ENCODE assay signal across 8 mouse cellular contexts in the genomic region with DNA sequence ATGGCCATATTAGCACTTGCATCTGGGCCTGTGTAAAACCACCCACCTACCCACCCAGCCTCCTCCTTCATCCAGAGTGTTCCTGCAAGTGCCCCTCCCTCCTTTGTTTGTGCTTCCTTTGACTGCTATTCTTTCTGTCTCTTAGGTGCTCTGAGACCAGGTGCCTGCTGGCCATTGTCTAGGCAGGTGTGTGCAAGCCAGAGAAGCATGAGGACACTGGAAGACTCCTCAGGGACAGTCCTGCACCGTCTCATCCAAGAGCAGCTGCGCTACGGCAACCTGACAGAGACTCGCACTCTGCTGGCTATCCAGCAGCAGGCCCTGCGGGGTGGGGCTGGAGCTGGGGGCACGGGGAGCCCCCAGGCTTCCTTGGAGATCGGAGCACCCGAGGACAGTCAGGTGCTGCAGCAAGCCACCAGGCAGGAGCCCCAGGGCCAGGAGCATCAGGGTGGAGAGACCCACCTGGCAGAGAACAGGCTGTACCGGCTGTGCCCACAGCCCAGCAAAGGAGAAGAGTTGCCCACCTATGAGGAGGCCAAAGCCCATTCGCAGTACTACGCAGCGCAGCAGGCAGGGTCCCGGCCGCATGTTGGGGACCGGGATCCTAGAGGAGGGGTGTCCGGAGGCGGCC. TPM values are rescaled to one million over a fixed set of nuclear protein-coding genes. Genes with fewer than 3 reads are reported as not detected.
A peak's percentile ranks its signal among the peaks of the same experiment; 100 is the strongest.
DNase-seq lines count a peak whose midpoint lies in the region; ATAC-seq and TF ChIP-seq lines count a peak whose summit lies in the region.

No protein-coding gene starts in this region.

- H3K9ac ChIP-seq in embryonic facial prominence, embryonic 12.5 days = peak overlapping the region; percentile 95
- H3K9ac ChIP-seq in intestine, embryonic 14.5 days (ENCODE audit: low read length) = peak overlapping the region; percentile 99
- peak overlapping the region; percentile 99 for H3K9ac ChIP-seq in midbrain, embryonic 11.5 days (ENCODE audit: low read length)

- H3K4me2 ChIP-seq in embryonic facial prominence, embryonic 12.5 days (replicated peaks) = peak overlapping the region; percentile 88
- H3K4me2 ChIP-seq in intestine, embryonic 14.5 days (ENCODE audit: low read length) = peak overlapping the region; percentile 89
- peak overlapping the region; percentile 83 for H3K4me2 ChIP-seq in midbrain, embryonic 11.5 days

- peak; percentile 36 for DNase-seq in gastrocnemius, adult 2 months
- DNase-seq in gastrocnemius, adult 18-20 months (ENCODE audit: low spot score) = no peak
- DNase-seq in intestine, embryonic 14.5 days (ENCODE audit: low spot score) = peak; percentile 67
- no peak for DNase-seq in midbrain, embryonic 11.5 days (ENCODE audit: low spot score, missing footprints)
- DNase-seq in layer of hippocampus, adult 11-12 months (ENCODE audit: low spot score) = no peak
- no peak for DNase-seq in left cerebral cortex, postnatal 10 days (ENCODE audit: extremely low spot score in 1 of 2, low spot score in 2 of 2)
- no peak for DNase-seq in left cerebral cortex, adult 9 months (ENCODE audit: low spot score in 2 of 2)

- intact Hi-C loops in gastrocnemius, adult 2 months (cut with DNase I) = no loop called here
- intact Hi-C loops in left cerebral cortex, postnatal 10 days (cut with DNase I) = loop anchor here (5.0 to 10.0 kb wide), 3 partner anchors 62 to 145 kb away; no protein-coding TSS in a partner anchor

- no peak for ATAC-seq in embryonic facial prominence, embryonic 12.5 days (ENCODE audit: insufficient number of reproducible peaks, insufficient read depth, low FRiP score, low TSS enrichment)
- ATAC-seq in intestine, embryonic 14.5 days (replicated peaks; ENCODE audit: low FRiP score, low TSS enrichment, low read depth) = no peak
- no peak for ATAC-seq in midbrain, embryonic 11.5 days (ENCODE audit: low FRiP score)

- WGBS in embryonic facial prominence, embryonic 12.5 days = 62% methylated on average over 17 of the region's 17 CpGs
- 47% methylated on average over 17 of the region's 17 CpGs for WGBS in intestine, embryonic 14.5 days
- whole genome bisulfite sequencing in midbrain, embryonic 11.5 days = 71% methylated on average over 17 of the region's 17 CpGs

- peaks cover 48% of the 10 kb centered on the region for H3K36me3 ChIP-seq in embryonic facial prominence, embryonic 12.5 days
- H3K36me3 ChIP-seq in intestine, embryonic 14.5 days (ENCODE audit: control insufficient read depth, insufficient read depth, low read length) = peaks cover 50% of the 10 kb centered on the region
- peaks cover 36% of the 10 kb centered on the region for H3K36me3 ChIP-seq in midbrain, embryonic 11.5 days (ENCODE audit: control insufficient read depth, insufficient read depth, low read length)

- H3K27ac ChIP-seq in gastrocnemius, adult 2 months = peak overlapping the region; percentile 99
- peak overlapping the region; percentile 77 for H3K27ac ChIP-seq in embryonic facial prominence, embryonic 12.5 days
- no peak overlapping the region for H3K27ac ChIP-seq in intestine, embryonic 14.5 days (ENCODE audit: low read depth)
- H3K27ac ChIP-seq in midbrain, embryonic 11.5 days (ENCODE audit: low read depth, low read length) = no peak overlapping the region; the same call in 1 of the 2 replicates

- H3K4me3 ChIP-seq in gastrocnemius, adult 2 months = peak overlapping the region; percentile 99
- peak overlapping the region; percentile 87 for H3K4me3 ChIP-seq in embryonic facial prominence, embryonic 12.5 days
- H3K4me3 ChIP-seq in intestine, embryonic 14.5 days (ENCODE audit: low read depth, low read length) = peak overlapping the region; percentile 94
- peak overlapping the region; percentile 85 for H3K4me3 ChIP-seq in midbrain, embryonic 11.5 days (ENCODE audit: low read depth, low read length)

- peaks cover 79% of the 10 kb centered on the region for H3K4me1 ChIP-seq in embryonic facial prominence, embryonic 12.5 days
- H3K4me1 ChIP-seq in intestine, embryonic 14.5 days (replicated peaks; ENCODE audit: control insufficient read depth, insufficient read depth, low read length) = peaks cover 76% of the 10 kb centered on the region
- H3K4me1 ChIP-seq in midbrain, embryonic 11.5 days (ENCODE audit: control insufficient read depth, insufficient read depth, low read length) = peaks cover 67% of the 10 kb centered on the region

- no peaks in the 10 kb centered on the region for H3K9me3 ChIP-seq in embryonic facial prominence, embryonic 12.5 days
- no peaks in the 10 kb centered on the region for H3K9me3 ChIP-seq in intestine, embryonic 14.5 days (ENCODE audit: control insufficient read depth, low read length)
- no peaks in the 10 kb centered on the region for H3K9me3 ChIP-seq in midbrain, embryonic 11.5 days (ENCODE audit: control insufficient read depth, low read length)

- no peak for TF ChIP-seq CTCF in gastrocnemius, adult 2 months (IDR thresholded peaks at IDR 0.05)

- no peaks in the 10 kb centered on the region for H3K27me3 ChIP-seq in embryonic facial prominence, embryonic 12.5 days
- H3K27me3 ChIP-seq in intestine, embryonic 14.5 days (replicated peaks; ENCODE audit: control insufficient read depth, insufficient read depth, low read length) = no peaks in the 10 kb centered on the region
- H3K27me3 ChIP-seq in midbrain, embryonic 11.5 days (ENCODE audit: control insufficient read depth, insufficient read depth, low read length) = peaks cover 3% of the 10 kb centered on the region; the same call in 1 of the 2 replicates

RNA-seq across cellular contexts. Expression of gene Amotl2, which starts 3.6 kb away (rescaled TPM):
- 10 to 100 TPM; 13.7 to 28.5 TPM for total RNA-seq in gastrocnemius, adult 2 months (2021)
- total RNA-seq in gastrocnemius, adult 18-20 months (2021) = 10 to 100 TPM; 16.8 to 18.2 TPM
- polyA plus RNA-seq in embryonic facial prominence, embryonic 12.5 days (2016; fragmentation: Nextera tagmentation; extraction: Ambion mirVana) = 79.5 and 80.6 TPM in 2 replicates
- 29.3 and 33.6 TPM in 2 replicates for polyA plus RNA-seq in intestine, embryonic 14.5 days (2014; fragmentation: Nextera tagmentation; extraction: Ambion mirVana)
- polyA plus RNA-seq in midbrain, embryonic 11.5 days (2014; fragmentation: Nextera tagmentation; extraction: Ambion mirVana) = 47.0 and 58.0 TPM in 2 replicates
- 10 to 100 TPM; 15.2 to 16.5 TPM for total RNA-seq in left cerebral cortex, postnatal 10 days (2021)

Comparison
In these comparisons a context has a peak if more than half of its experiments do, and no peak if none do; other contexts are left out.
1. DNase-seq: peak in gastrocnemius, adult 2 months (single experiment) and intestine, embryonic 14.5 days (single experiment); none in gastrocnemius, adult 18-20 months (single experiment), midbrain, embryonic 11.5 days (single experiment), layer of hippocampus, adult 11-12 months (single experiment), left cerebral cortex, postnatal 10 days (0 of 2) and left cerebral cortex, adult 9 months (0 of 2).
2. H3K27ac ChIP-seq: peak in gastrocnemius, adult 2 months (single experiment) and embryonic facial prominence, embryonic 12.5 days (single experiment); none in intestine, embryonic 14.5 days (single experiment) and midbrain, embryonic 11.5 days (single experiment).
3. Peak in every context shown above with its lines, with median percentiles within 50 percentile points of each other: H3K4me3 ChIP-seq, H3K4me2 ChIP-seq and H3K9ac ChIP-seq.